Mouse (Mus musculus) CH12F3 (cell line): Measurements from ENCODE around the gene Cwc22.

ENCODE experiments used
- in situ Hi-C: fragments of 300-500 bp; cut with MboI; formaldehyde crosslinking; loops from 2 replicates; pipeline ENCODE4 v1.14.3; 2020; ENCODE audit warnings: low sequenced_read_pairs

Gene Cwc22

DNA sequence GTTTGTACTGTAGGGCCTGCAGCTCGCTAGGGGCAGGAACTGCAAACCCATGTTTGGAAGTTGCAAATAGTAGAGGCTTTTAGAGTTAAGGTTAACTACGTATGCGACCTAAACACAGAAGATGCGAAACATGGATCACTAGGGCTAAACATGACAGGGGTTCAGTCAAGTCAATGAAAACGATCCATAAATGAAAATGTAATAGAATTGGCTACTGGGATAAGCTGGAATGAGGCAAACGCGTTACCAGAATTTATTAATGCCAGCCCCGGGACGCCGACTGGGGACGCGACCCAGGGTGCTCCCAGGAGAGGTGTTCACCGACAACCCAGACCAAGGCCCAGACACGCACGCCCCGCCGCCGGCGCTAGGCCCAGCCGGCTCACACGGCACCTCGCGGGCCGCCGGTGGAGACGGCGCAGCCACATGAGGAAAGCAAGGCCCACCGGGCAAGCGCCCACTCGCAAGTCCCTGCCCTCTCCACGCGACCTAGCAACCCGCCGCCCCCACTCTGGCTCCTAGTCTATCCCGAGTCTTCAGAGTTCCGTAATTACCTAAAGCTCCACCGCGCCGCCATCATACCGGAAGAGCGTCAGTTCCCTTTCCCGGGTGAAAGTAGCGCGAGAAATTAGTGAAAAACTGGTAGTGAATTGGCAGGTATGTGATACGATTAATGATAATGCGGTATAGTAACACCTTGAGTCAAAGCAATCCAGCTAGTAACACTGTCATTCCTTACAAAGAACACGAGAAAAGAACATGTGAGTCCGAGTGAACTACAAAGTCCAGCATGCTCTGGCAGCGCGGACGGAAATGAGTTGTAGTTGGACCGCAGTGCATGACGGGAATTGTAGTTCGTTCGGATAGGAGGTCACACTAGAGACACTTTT lies at the start of gene Cwc22:
Gene Cwc22, minus strand, starts transcription at position 780 of the 890 bp plus-strand sequence.
- in situ Hi-C loops = no loop called here

GRCm38 (mm10) chr2:77993727-77994401 lies 47.7 kb upstream of the Cwc22 start:
- in situ Hi-C loops = no loop called here

DNA sequence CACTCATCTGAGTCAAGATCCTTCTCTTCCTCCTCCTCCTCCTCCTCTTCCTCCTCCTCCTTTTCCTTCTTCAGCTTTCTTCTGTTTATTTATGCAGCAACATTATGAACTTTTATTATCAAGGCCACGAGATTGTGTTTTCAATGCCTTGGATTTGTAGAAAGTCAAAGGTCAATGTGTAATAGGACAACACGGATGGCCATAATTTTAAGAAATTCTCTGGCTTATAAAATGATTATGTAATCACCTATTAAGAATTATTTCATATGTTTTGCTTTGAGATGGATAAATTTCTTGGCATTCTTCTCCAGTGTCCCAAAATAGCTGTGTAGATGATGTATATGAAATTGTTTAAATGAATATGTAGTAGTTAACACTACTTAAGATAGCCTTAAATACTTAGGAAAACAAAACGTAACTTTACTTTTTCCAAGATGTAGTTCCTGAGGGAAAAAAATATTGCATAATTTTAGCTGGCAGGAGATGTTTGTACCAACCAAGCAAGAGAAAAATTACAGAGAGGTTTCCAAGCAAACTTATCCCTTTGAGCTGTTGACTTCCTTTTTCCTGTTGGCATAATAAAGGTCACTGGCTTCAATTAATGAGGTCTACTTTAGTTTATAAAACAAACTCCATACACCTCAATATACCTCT lies 46.9 kb upstream of the Cwc22 start:
- in situ Hi-C loops = no loop called here

- in situ Hi-C loops = no loop called here
Measured at GRCm38 (mm10) chr2:77990820-77991219, 44.6 kb upstream of the Cwc22 start.

DNA sequence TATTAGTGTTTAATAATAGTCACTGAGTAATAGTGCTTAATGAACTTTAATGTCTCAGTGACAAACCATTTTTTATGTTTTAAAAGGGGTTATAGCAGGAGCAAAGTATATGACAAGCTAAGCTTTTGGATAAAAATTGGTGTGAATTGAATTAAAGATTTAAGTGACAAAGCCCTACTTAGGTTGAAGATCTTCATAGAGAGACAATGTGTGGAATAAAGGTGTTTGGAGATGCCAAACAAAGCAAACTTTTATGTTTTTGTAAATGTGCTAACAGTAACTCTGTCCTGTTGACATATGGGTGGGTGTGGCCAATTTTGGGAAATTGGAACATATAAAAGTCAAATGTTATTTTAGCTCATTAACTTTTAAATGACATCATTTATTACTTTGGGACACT lies 43.9 kb upstream of the Cwc22 start:
- in situ Hi-C loops = no loop called here

DNA sequence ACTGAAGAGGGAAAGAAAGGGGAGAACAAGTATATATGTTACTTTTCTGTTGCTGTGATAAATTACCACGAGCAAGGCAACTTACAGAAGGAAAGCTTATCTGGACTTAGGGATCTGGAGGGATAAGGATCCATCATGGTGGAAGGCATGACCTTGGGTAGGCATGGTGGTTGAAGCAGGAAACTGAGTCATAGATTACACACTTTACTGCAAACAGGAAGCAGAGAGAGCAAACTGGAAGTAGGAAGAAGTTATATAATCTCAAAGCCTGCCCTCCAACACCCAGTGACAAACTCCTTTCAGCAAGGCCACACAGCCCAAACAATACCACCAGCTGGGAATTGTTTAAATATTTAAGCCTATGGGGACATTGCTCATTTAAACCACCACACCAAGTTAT lies 43.2 kb upstream of the Cwc22 start:
- in situ Hi-C loops = no loop called here

DNA sequence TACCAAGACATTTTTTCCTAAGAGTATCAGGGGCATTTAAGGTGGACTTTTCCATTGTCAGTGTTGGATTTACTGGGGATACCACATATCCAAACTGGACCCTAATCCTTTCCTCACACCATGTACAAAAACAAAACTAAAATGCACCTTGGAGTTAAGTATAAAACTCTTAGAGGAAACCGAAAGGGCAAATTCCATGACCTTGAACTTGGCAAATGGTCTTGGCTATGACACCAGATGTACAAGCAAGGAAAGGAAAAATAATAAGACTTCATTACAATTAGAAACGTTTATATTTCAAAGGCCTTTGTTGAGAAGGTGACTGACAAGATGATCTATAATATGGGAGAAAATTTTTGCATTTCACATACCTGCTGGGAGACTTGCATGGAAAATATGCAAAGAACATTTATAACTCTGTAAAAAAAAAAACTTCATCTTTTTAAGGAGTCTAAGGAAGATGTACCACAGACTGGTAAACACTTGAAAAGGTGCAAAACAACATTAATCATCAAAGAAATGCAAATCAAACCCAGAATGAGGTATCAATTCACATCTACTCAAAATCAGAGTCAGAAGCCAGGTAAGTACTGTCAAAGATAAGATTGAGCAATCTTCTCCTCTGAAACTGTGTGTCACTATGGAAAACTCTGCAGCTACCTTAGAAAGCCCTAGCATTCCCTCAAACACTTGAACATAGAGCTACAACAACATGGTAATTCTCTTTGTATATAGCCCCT lies 40.0 kb upstream of the Cwc22 start:
- in situ Hi-C loops = no loop called here

DNA sequence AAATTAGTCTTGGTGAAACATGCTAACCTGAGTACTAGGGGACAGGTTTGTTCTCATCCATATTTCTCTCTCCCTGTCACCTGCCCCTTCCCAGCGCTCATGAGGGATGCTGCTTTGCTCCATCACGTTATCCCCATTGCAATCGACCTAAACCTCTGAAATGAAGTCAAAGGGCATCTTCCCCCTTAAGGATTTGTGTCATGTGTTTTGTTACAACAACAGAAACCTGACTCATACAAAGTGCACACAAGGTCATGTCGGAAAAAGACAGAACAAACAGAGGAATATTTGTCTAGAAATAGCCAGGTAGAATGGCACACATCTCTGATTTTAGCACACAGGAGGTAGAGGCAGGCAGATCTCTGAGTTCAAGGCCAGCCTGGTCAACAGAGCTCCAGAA lies 38.0 kb upstream of the Cwc22 start:
- in situ Hi-C loops = no loop called here

GRCm38 (mm10) chr2:77981826-77982225 lies 35.7 kb upstream of the Cwc22 start:
- in situ Hi-C loops = no loop called here

DNA sequence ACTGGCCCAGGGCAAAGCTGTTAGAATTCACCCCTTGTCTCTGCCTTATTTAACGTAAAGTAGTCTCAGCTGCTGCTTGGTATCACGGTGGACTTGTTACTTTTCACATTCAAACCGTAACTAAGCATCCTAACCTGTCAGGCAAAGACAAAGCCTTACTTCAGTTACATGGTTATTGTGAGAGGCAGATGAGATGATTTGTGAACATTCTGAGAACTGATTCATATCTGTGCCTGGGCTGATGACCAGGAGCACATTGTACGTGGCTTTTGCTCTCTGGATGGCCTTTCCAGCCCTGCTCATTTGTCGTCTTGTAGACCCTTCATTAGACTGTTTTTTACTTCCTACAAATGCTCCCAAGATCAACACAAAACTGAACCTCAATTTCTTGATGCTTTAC lies 34.5 kb upstream of the Cwc22 start:
- in situ Hi-C loops = no loop called here

DNA sequence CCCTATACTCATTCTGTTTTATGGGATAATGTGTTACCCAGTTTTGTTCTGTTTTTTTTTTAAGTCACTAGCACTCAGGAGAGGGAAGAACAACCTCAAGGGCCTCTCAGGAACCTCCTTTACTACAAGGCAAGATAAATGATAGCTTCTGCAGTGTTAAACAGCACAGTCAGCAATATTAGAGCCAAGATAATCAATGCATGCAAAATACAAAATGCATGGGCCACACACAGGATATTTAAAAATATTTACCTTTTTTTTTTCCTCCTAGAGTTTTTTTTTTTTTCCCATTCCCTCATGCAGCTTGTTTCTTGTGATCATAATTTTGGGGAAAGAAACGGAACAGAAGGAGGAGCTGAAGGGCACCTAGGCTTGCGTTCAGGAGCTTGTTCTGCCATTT lies 33.3 kb upstream of the Cwc22 start:
- in situ Hi-C loops = no loop called here

DNA sequence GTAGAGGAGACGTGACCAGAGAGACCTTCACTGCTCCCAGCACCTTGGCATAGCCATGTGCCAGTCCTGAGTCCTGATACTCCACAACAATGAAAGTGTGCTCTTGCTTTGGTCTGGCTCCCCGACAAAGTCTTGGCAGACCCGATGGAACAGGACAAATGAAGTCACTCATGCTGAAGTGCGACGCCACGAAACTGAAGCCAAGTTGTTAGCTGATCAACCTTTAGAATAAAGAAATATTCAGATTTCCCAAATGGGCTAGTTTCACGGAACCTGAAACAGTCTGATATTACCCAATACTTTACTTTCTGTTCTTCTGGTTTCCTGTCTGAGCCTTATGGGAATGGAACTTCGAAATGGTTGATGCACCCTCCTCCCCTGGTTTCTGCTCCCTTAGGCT lies 32.9 kb upstream of the Cwc22 start:
- in situ Hi-C loops = no loop called here

DNA sequence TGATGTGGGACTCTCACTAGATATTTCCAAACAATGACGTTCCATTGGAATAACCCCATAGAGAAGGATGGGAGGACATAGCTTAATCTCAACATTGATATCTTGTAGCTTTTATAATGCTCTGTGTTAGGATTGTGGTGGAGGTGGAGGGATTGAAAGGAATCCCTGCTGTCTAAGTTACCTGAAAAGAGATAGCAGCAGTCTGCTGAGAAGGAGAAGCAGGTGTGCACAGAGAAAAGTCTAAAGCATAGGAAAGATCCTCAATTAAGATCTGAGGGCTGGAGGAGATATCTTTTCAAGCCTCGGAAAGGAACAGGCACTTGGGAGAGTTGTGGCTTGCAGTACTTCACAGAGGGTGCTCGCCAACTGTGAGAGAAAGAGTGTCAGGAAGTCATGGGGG lies 32.1 kb upstream of the Cwc22 start:
- in situ Hi-C loops = no loop called here

GRCm38 (mm10) chr2:77976321-77976920 lies 30.2 kb upstream of the Cwc22 start:
- in situ Hi-C loops = no loop called here

GRCm38 (mm10) chr2:77975606-77976005 lies 29.4 kb upstream of the Cwc22 start:
- in situ Hi-C loops = no loop called here

DNA sequence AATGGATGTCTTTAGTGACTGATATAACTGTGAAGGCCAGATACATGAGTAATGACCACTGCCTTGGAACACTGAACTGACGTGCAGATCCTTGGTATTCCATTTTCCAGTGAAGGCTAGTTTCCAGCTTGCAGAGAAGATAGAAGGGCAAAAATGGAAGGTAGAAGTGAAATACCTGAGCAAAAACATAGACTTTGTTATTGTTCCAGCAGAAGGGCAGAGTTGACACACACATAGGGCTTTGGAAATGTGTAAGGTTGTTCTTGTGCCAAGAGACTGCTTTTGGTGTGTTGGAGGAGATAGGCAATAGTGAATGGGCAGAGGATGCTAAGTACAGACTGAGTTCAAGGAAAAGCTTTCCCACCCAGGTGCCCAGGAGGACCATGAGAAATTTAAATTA lies 28.8 kb upstream of the Cwc22 start:
- in situ Hi-C loops = no loop called here

- in situ Hi-C loops = no loop called here
Measured at GRCm38 (mm10) chr2:77974366-77974765, 28.2 kb upstream of the Cwc22 start.

DNA sequence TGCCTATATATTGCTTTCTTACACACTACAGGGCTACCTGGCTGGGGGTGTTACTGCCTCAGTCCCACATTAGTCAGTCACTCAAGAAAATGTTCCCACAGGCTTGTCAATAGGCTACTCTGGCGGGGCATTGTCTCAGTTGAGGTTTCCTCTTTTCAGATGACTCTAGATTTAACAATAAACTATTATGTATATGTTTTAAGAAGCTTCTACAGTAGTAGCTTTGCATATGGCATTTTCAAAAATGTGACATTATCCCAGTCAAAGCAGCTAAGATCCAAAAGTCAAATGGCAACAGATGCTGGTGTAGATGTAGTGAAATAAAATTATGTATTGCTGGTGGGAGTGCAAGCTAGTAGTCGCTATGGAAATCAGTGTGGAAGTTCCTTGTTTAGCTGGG lies 27.1 kb upstream of the Cwc22 start:
- in situ Hi-C loops = no loop called here

DNA sequence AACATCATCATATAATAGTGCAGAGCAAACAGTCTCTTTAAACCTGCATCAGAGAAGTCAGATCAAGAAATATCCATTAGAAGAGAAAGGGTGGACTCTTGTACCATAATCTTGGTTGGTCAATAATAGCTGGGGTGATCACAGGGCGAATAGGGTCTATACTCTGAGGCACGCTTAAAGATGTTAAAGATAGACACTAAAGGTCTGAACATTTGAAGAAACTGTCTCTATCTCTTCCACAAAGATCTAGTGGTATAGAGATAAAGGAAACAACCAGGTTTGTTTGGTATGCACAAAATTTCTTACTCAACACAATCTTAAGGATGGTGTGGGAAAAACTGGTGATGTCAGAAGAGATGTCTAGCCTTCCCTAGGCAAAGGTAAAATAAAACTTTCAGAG lies 26.4 kb upstream of the Cwc22 start:
- in situ Hi-C loops = no loop called here

DNA sequence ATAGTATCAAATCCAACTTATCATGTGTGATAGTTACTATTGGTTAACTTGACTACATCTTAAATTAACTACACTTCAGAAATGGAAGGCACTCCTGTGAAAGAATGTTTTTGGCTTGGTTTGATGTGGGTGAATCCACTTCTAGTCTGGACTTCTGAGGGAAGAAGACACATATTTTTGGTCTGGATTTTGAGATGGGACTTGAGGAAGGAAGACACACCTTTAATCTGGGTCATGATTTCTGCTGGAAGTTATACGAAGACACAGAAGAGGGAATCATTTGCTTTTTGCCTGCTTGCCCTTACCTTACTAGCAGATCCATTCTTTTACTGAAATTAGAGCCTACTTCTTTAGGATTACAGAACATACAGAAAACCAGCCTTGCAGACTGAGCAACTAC lies 25.7 kb upstream of the Cwc22 start:
- in situ Hi-C loops = no loop called here

GRCm38 (mm10) chr2:77971361-77971760 lies 25.2 kb upstream of the Cwc22 start:
- in situ Hi-C loops = no loop called here
